Mouse (Mus musculus): Measurements from ENCODE around the gene Mlf2. TPM values are rescaled to one million over a fixed set of nuclear protein-coding genes. Genes with fewer than 3 reads are reported as not detected.

Mlf2 gene
- polyA plus RNA-seq, 1 experiment from 2014 or later: 178 TPM

GRCm38 (mm10) chr6:124900801-124901480 lies 30.2 kb upstream of the Mlf2 start:
- H3K36me3 ChIP-seq: no peaks in the 10 kb centered on the region
- WGBS (ENCODE audit: insufficient replicate concordance): 21% methylated on average over 10 of the region's 10 CpGs
- H3K4me2 ChIP-seq: no peak overlapping the region
- H3K9me3 ChIP-seq (replicated peaks): no peaks in the 10 kb centered on the region
- H3K27ac ChIP-seq: no peak overlapping the region
- peaks cover 14% of the 10 kb centered on the region; the same call in 1 of the 2 replicates for H3K27me3 ChIP-seq (replicated peaks)
- peaks cover 15% of the 10 kb centered on the region for H3K4me1 ChIP-seq
- H3K4me3 ChIP-seq: no peak overlapping the region
- H3K9ac ChIP-seq: no peak overlapping the region
- ATAC-seq: no peak

GRCm38 (mm10) chr6:124901851-124902250 lies 29.3 kb upstream of the Mlf2 start:
- Histone ChIP-seq H3K4me2 (no peak overlapping the region), H3K36me3 (no peaks in the 10 kb centered on the region), H3K27me3 (replicated peaks) (peaks cover 19% of the 10 kb centered on the region), H3K4me3 (no peak overlapping the region), H3K9me3 (replicated peaks) (no peaks in the 10 kb centered on the region), H3K27ac (no peak overlapping the region), H3K9ac (no peak overlapping the region), H3K4me1 (peaks cover 15% of the 10 kb centered on the region)
- ATAC-seq: no peak

GRCm38 (mm10) chr6:124903580-124904151 lies 27.5 kb upstream of the Mlf2 start:
- Histone ChIP-seq H3K4me2 (peak overlapping the region; percentile 85), H3K36me3 (no peaks in the 10 kb centered on the region), H3K4me3 (peak overlapping the region; percentile 61), H3K9me3 (replicated peaks) (no peaks in the 10 kb centered on the region), H3K27ac (peak overlapping the region; percentile 73), H3K27me3 (replicated peaks) (peaks cover 28% of the 10 kb centered on the region), H3K9ac (peak overlapping the region; percentile 60), H3K4me1 (peaks cover 15% of the 10 kb centered on the region)
- WGBS (ENCODE audit: insufficient replicate concordance): under 1% methylated on average over 23 of the region's 23 CpGs
- peak; percentile 83 for ATAC-seq

- ATAC-seq: peak; percentile 64
- H3K36me3 ChIP-seq: no peaks in the 10 kb centered on the region
- H3K9me3 ChIP-seq (replicated peaks): no peaks in the 10 kb centered on the region
- peak overlapping the region; percentile 85 for H3K4me2 ChIP-seq
- H3K4me3 ChIP-seq: peak overlapping the region; percentile 61
- WGBS (ENCODE audit: insufficient replicate concordance): 22% methylated on average over 24 of the region's 24 CpGs
- H3K9ac ChIP-seq: peak overlapping the region; percentile 60
- peak overlapping the region; percentile 73 for H3K27ac ChIP-seq
- peaks cover 15% of the 10 kb centered on the region for H3K4me1 ChIP-seq
- H3K27me3 ChIP-seq (replicated peaks): peaks cover 35% of the 10 kb centered on the region
Observed at GRCm38 (mm10) chr6:124904161-124904981, 26.8 kb upstream of the Mlf2 start.

GRCm38 (mm10) chr6:124904991-124905860 lies 26.0 kb upstream of the Mlf2 start:
- Histone ChIP-seq H3K4me3 (no peak overlapping the region), H3K36me3 (no peaks in the 10 kb centered on the region), H3K27me3 (replicated peaks) (peaks cover 44% of the 10 kb centered on the region), H3K4me1 (peaks cover 22% of the 10 kb centered on the region), H3K9me3 (replicated peaks) (no peaks in the 10 kb centered on the region), H3K4me2 (no peak overlapping the region; the same call in 1 of the 2 replicates), H3K9ac (peak overlapping the region; percentile 29; the same call in 1 of the 2 replicates), H3K27ac (peak overlapping the region; percentile 73; the same call in 1 of the 2 replicates)
- 57% methylated on average over 14 of the region's 16 CpGs for WGBS (ENCODE audit: insufficient replicate concordance)
- no peak for ATAC-seq

- Histone ChIP-seq H3K4me2 (no peak overlapping the region), H3K4me3 (no peak overlapping the region), H3K9me3 (replicated peaks) (no peaks in the 10 kb centered on the region), H3K36me3 (no peaks in the 10 kb centered on the region), H3K4me1 (peaks cover 24% of the 10 kb centered on the region), H3K27me3 (replicated peaks) (peaks cover 69% of the 10 kb centered on the region), H3K27ac (no peak overlapping the region), H3K9ac (no peak overlapping the region)
- 59% methylated on average over 1 of the region's 1 CpGs for WGBS (ENCODE audit: insufficient replicate concordance)
- no peak for ATAC-seq
Observed at GRCm38 (mm10) chr6:124907767-124908166, 23.4 kb upstream of the Mlf2 start.

GRCm38 (mm10) chr6:124910032-124910431 lies 21.2 kb upstream of the Mlf2 start:
- no peaks in the 10 kb centered on the region for H3K9me3 ChIP-seq (replicated peaks)
- peaks cover 87% of the 10 kb centered on the region for H3K27me3 ChIP-seq (replicated peaks)
- peaks cover 30% of the 10 kb centered on the region for H3K4me1 ChIP-seq
- no peak overlapping the region for H3K9ac ChIP-seq
- peak overlapping the region; percentile 16; the same call in 1 of the 2 replicates for H3K4me3 ChIP-seq
- WGBS (ENCODE audit: insufficient replicate concordance): 7% methylated on average over 32 of the region's 32 CpGs
- no peak for ATAC-seq
- no peak overlapping the region for H3K27ac ChIP-seq
- peak overlapping the region; percentile 45 for H3K4me2 ChIP-seq
- peaks cover 9% of the 10 kb centered on the region; the same call in 1 of the 2 replicates for H3K36me3 ChIP-seq

- no peak for ATAC-seq
- Histone ChIP-seq H3K27me3 (replicated peaks) (peaks cover 91% of the 10 kb centered on the region), H3K27ac (no peak within 1 kb of the TSS), H3K4me3 (no peak within 1 kb of the TSS), H3K36me3 (peaks cover 9% of the 10 kb centered on the region; the same call in 1 of the 2 replicates), H3K9ac (no peak within 1 kb of the TSS), H3K4me2 (no peak within 1 kb of the TSS; the same call in 1 of the 2 replicates), H3K9me3 (replicated peaks) (no peaks in the 10 kb centered on the region), H3K4me1 (peaks cover 46% of the 10 kb centered on the region)
- WGBS (ENCODE audit: insufficient replicate concordance): 26% methylated on average over 12 of the region's 13 CpGs
Observed at GRCm38 (mm10) chr6:124911533-124912218, 19.5 kb upstream of the Mlf2 start, which contains the start of gene Lag3. Gene Lag3 (minus strand): TSS chr6:124911705.

GRCm38 (mm10) chr6:124913214-124913613 lies 18.0 kb upstream of the Mlf2 start:
- no peaks in the 10 kb centered on the region for H3K9me3 ChIP-seq (replicated peaks)
- H3K36me3 ChIP-seq: peaks cover 9% of the 10 kb centered on the region; the same call in 1 of the 2 replicates
- no peak overlapping the region for H3K4me3 ChIP-seq
- 32% methylated on average over 6 of the region's 6 CpGs for WGBS (ENCODE audit: insufficient replicate concordance)
- peaks cover 60% of the 10 kb centered on the region for H3K4me1 ChIP-seq
- no peak for ATAC-seq
- H3K27ac ChIP-seq: no peak overlapping the region
- H3K4me2 ChIP-seq: no peak overlapping the region
- H3K9ac ChIP-seq: no peak overlapping the region
- peaks cover 99% of the 10 kb centered on the region for H3K27me3 ChIP-seq (replicated peaks)

- Histone ChIP-seq H3K4me1 (peaks cover 64% of the 10 kb centered on the region), H3K27me3 (replicated peaks) (peaks cover 99% of the 10 kb centered on the region), H3K9me3 (replicated peaks) (no peaks in the 10 kb centered on the region), H3K9ac (no peak overlapping the region), H3K27ac (no peak overlapping the region), H3K4me2 (no peak overlapping the region), H3K36me3 (peaks cover 9% of the 10 kb centered on the region; the same call in 1 of the 2 replicates), H3K4me3 (no peak overlapping the region)
- no peak for ATAC-seq
- 65% methylated on average over 14 of the region's 14 CpGs for WGBS (ENCODE audit: insufficient replicate concordance)
Observed at GRCm38 (mm10) chr6:124913721-124914285, 17.4 kb upstream of the Mlf2 start.
